Mouse (Mus musculus) left cerebral cortex, adult 18-20 months (tissue): ENCODE measurements at regions not wholly inside any gene's neighbourhood (a gene's known extent, or its start where the extent isn't known, plus 50 kb on each side); places are given as distances from the start of the nearest gene placed in this dataset.

Experiments used
- DNase-seq, 2 experiments: peaks; one replicate each; pipeline ENCODE4 v3.0.0; 2021 to 2022; ENCODE audit warnings: low spot score in 2 of 2, mixed read lengths in 1 of 2

GRCm38 (mm10) chr13:97705926-97706325, 54.5 kb downstream of the Gm10260 start:
- peak; percentile 67 to 76 for DNase-seq

GRCm38 (mm10) chr13:97704541-97704940, 55.9 kb downstream of the Gm10260 start:
- DNase-seq, result no peak

GRCm38 (mm10) chr13:97698967-97699366, 61.5 kb downstream of the Gm10260 start:
- no peak for DNase-seq

- DNase-seq, result no peak
These were observed 62.1 kb downstream of the Gm10260 start for GRCm38 (mm10) chr13:97698317-97698716.

- no peak for DNase-seq
These were observed 63.2 kb downstream of the Gm10260 start for GRCm38 (mm10) chr13:97697262-97697661.

- DNase-seq, result no peak
These were observed 65.4 kb downstream of the Gm10260 start for GRCm38 (mm10) chr13:97695022-97695421.

GRCm38 (mm10) chr13:97694356-97694990, 66.0 kb downstream of the Gm10260 start:
- no peak for DNase-seq

GRCm38 (mm10) chr13:97688310-97688886, 72.0 kb downstream of the Gm10260 start:
- DNase-seq, result no peak

- DNase-seq, result no peak
These were observed 76.6 kb downstream of the Gm10260 start for GRCm38 (mm10) chr13:97683836-97684235.

- no peak for DNase-seq
These were observed 79.0 kb downstream of the Gm10260 start for GRCm38 (mm10) chr13:97681228-97681987.

- DNase-seq, result no peak
These were observed 80.0 kb downstream of the Gm10260 start for GRCm38 (mm10) chr13:97680283-97680896.

GRCm38 (mm10) chr13:97678991-97679390, 81.4 kb downstream of the Gm10260 start:
- no peak for DNase-seq

GRCm38 (mm10) chr13:97676536-97677048, 83.8 kb downstream of the Gm10260 start:
- no peak for DNase-seq

- DNase-seq, result no peak
These were observed 87.3 kb downstream of the Gm10260 start for GRCm38 (mm10) chr13:97673107-97673506.

- DNase-seq, result no peak
These were observed 88.3 kb downstream of the Gm10260 start for GRCm38 (mm10) chr13:97672038-97672675.

- no peak for DNase-seq
These were observed 91.1 kb downstream of the Gm10260 start for GRCm38 (mm10) chr13:97669366-97669765.

- DNase-seq, result no peak
These were observed 91.5 kb downstream of the Gm10260 start for GRCm38 (mm10) chr13:97668910-97669309.

GRCm38 (mm10) chr13:97667313-97667712, 93.1 kb downstream of the Gm10260 start:
- DNase-seq, result peak in 1 of 2 experiments; percentile 31

GRCm38 (mm10) chr13:97666761-97667160, 93.7 kb downstream of the Gm10260 start:
- no peak for DNase-seq

- no peak for DNase-seq
These were observed 95.2 kb downstream of the Gm10260 start for GRCm38 (mm10) chr13:97665226-97665625.

- no peak for DNase-seq
These were observed 97.7 kb downstream of the Gm10260 start for GRCm38 (mm10) chr13:97662741-97663140.
